Mouse (Mus musculus): ENCODE data around the gene Ccl25. TPM values are rescaled to one million over a fixed set of nuclear protein-coding genes. Genes with fewer than 3 reads are reported as not detected.
A peak's percentile ranks its signal among the peaks of the same experiment; 100 is the strongest.
"Not testable (repeated sequence)": the region's sequence is repeated elsewhere in the genome, so short reads cannot be mapped to it uniquely, and the experiment has no call there.

The Ccl25 gene
- polyA plus RNA-seq, 2 experiments = 4.0 to 4.2 TPM

GRCm38 (mm10) chr8:4404880-4405261 is 79.9 kb downstream of the Ccl25 start:
- Histone ChIP-seq H3K4me3 (ENCODE audit: insufficient read depth in 1 of 2, low read depth in 2 of 2, low read length in 2 of 2) (peak overlapping the region in 1 of 2 experiments; percentile 15; a peak in 1 of 4 replicates), H3K9ac (replicated peaks) (no peak overlapping the region)

DNA sequence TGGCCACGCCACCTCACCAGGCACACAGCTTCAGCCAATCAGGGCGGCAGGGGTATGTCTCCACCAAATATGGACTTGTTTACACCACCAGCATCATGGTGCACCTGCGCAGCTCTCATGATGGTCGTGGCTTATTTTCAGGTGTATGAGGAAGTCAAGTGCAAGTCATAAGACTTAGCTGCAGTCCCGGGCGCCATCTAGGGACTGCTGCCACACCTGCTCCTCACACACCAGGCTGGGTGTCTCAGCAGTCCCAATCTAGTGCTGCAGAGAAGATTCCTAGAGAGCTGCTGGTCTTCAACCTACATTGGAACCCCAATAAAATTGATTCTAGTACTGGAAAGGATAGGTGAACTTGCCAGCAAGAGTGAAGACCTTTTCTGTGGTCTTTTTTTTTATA is 83.4 kb downstream of the Ccl25 start:
- not testable (repeated sequence) for H3K27me3 ChIP-seq (ENCODE audit: control insufficient read depth, insufficient read depth, low read length); DNase-seq (ENCODE audit: low read depth in 3 of 3, low spot score in 3 of 3); ATAC-seq (ENCODE audit: insufficient read depth); H3K27ac ChIP-seq; H3K4me2 ChIP-seq (ENCODE audit: low read depth); H3K36me3 ChIP-seq (replicated peaks; ENCODE audit: control insufficient read depth, insufficient read depth, low read depth); H3K9ac ChIP-seq (replicated peaks); H3K4me1 ChIP-seq (replicated peaks; ENCODE audit: control insufficient read depth in 2 of 2, insufficient read depth in 2 of 2, low read length in 1 of 2); H3K9me3 ChIP-seq (ENCODE audit: control insufficient read depth, low read length); H3K4me3 ChIP-seq (ENCODE audit: insufficient read depth in 1 of 2, low read depth in 2 of 2, low read length in 2 of 2)
- 48% methylated on average over 6 of the region's 6 CpGs for WGBS (ENCODE audit: insufficient replicate concordance)

More at GRCm38 (mm10) chr8:4404880-4405261, 79.9 kb downstream of the Ccl25 start:
- DNase-seq (ENCODE audit: low read depth in 3 of 3, low spot score in 3 of 3) (no peak), ATAC-seq (ENCODE audit: insufficient read depth) (no peak)
- Histone ChIP-seq H3K27ac (no peak overlapping the region), H3K4me2 (ENCODE audit: low read depth) (peak overlapping the region; percentile 4; the same call in 1 of the 2 replicates), H3K4me1 (replicated peaks; ENCODE audit: control insufficient read depth in 2 of 2, insufficient read depth in 2 of 2, low read length in 1 of 2) (no peaks in the 10 kb centered on the region; a peak in 1 of 4 replicates), H3K36me3 (replicated peaks; ENCODE audit: control insufficient read depth, insufficient read depth, low read depth) (no peaks in the 10 kb centered on the region), H3K9me3 (ENCODE audit: control insufficient read depth, low read length) (no peaks in the 10 kb centered on the region), H3K27me3 (ENCODE audit: control insufficient read depth, insufficient read depth, low read length) (no peaks in the 10 kb centered on the region)
- WGBS (ENCODE audit: insufficient replicate concordance) = 13% methylated on average over 16 of the region's 16 CpGs
- no peak for TF ChIP-seq EP300 (IDR thresholded peaks at IDR 0.05; ENCODE audit: low read depth)
- no peak for TF ChIP-seq CTCF (IDR thresholded peaks at IDR 0.05; ENCODE audit: low read depth)

Other genes starting within 250 kb of the Ccl25 start
- gene Cd209f, start 219.4 kb upstream of the Ccl25 start, polyA plus RNA-seq (2012; rRNA removed) = 0.27 and 0.48 TPM in 2 replicates
- gene Cd209f, start 219.4 kb upstream of the Ccl25 start, polyA plus RNA-seq (2014; fragmentation: Nextera tagmentation; extraction: Ambion mirVana) = 0.76 and 0.97 TPM in 2 replicates
- gene Cd209g, start 191.1 kb upstream of the Ccl25 start, polyA plus RNA-seq (2012; rRNA removed) = 0.03 TPM in 1 of 2 replicates, not detected in the other
- 0.14 TPM in 1 of 2 replicates, not detected in the other for gene Cd209g, start 191.1 kb upstream of the Ccl25 start, polyA plus RNA-seq (2014; fragmentation: Nextera tagmentation; extraction: Ambion mirVana)
- 3.3 TPM in 2 replicates for gene Evi5l, start 158.6 kb upstream of the Ccl25 start, polyA plus RNA-seq (2012; rRNA removed)
- 3.4 and 4.9 TPM in 2 replicates for gene Evi5l, start 158.6 kb upstream of the Ccl25 start, polyA plus RNA-seq (2014; fragmentation: Nextera tagmentation; extraction: Ambion mirVana)
- 0.22 and 0.39 TPM in 2 replicates for gene Prr36, start 107.8 kb upstream of the Ccl25 start, polyA plus RNA-seq (2012; rRNA removed)
- 0.17 and 0.33 TPM in 2 replicates for gene Prr36, start 107.8 kb upstream of the Ccl25 start, polyA plus RNA-seq (2014; fragmentation: Nextera tagmentation; extraction: Ambion mirVana)
- gene Lrrc8e, start 98.4 kb upstream of the Ccl25 start, polyA plus RNA-seq (2012; rRNA removed) = 0.03 and 0.04 TPM in 2 replicates
- 0.13 and 0.18 TPM in 2 replicates for gene Lrrc8e, start 98.4 kb upstream of the Ccl25 start, polyA plus RNA-seq (2014; fragmentation: Nextera tagmentation; extraction: Ambion mirVana)
- gene Map2k7, start 86.5 kb upstream of the Ccl25 start, polyA plus RNA-seq (2012; rRNA removed) = 11.7 and 13.2 TPM in 2 replicates
- 6.6 and 7.8 TPM in 2 replicates for gene Map2k7, start 86.5 kb upstream of the Ccl25 start, polyA plus RNA-seq (2014; fragmentation: Nextera tagmentation; extraction: Ambion mirVana)
- 0.47 and 0.66 TPM in 2 replicates for gene Gm49320, start 86.3 kb upstream of the Ccl25 start, polyA plus RNA-seq (2012; rRNA removed)
- gene Gm49320, start 86.3 kb upstream of the Ccl25 start, polyA plus RNA-seq (2014; fragmentation: Nextera tagmentation; extraction: Ambion mirVana) = 0.05 and 0.14 TPM in 2 replicates
- 5.2 and 6.4 TPM in 2 replicates for gene Tgfbr3l, start 77.0 kb upstream of the Ccl25 start, polyA plus RNA-seq (2012; rRNA removed)
- 0.30 and 0.34 TPM in 2 replicates for gene Tgfbr3l, start 77.0 kb upstream of the Ccl25 start, polyA plus RNA-seq (2014; fragmentation: Nextera tagmentation; extraction: Ambion mirVana)
- gene Snapc2, start 72.1 kb upstream of the Ccl25 start, polyA plus RNA-seq (2012; rRNA removed) = 11.5 and 13.0 TPM in 2 replicates
- 14.1 and 15.5 TPM in 2 replicates for gene Snapc2, start 72.1 kb upstream of the Ccl25 start, polyA plus RNA-seq (2014; fragmentation: Nextera tagmentation; extraction: Ambion mirVana)
- 3.0 and 4.6 TPM in 2 replicates for gene Ctxn1, start 65.9 kb upstream of the Ccl25 start, polyA plus RNA-seq (2012; rRNA removed)
- gene Ctxn1, start 65.9 kb upstream of the Ccl25 start, polyA plus RNA-seq (2014; fragmentation: Nextera tagmentation; extraction: Ambion mirVana) = 1.1 and 1.2 TPM in 2 replicates
- gene Timm44, start 49.3 kb upstream of the Ccl25 start, polyA plus RNA-seq (2012; rRNA removed) = 28.3 and 41.3 TPM in 2 replicates
- 38.5 and 42.4 TPM in 2 replicates for gene Timm44, start 49.3 kb upstream of the Ccl25 start, polyA plus RNA-seq (2014; fragmentation: Nextera tagmentation; extraction: Ambion mirVana)
- gene Elavl1, start 203 bp downstream of the Ccl25 start, polyA plus RNA-seq (2012; rRNA removed) = 23.9 and 32.5 TPM in 2 replicates
- 94.5 and 118 TPM in 2 replicates for gene Elavl1, start 203 bp downstream of the Ccl25 start, polyA plus RNA-seq (2014; fragmentation: Nextera tagmentation; extraction: Ambion mirVana)
- gene Cers4, start 167.8 kb downstream of the Ccl25 start, polyA plus RNA-seq (2012; rRNA removed) = 1.0 and 1.4 TPM in 2 replicates
- gene Cers4, start 167.8 kb downstream of the Ccl25 start, polyA plus RNA-seq (2014; fragmentation: Nextera tagmentation; extraction: Ambion mirVana) = 1.2 and 1.7 TPM in 2 replicates